Mouse (Mus musculus) kidney, postnatal 25 days (tissue): ENCODE measurements around the gene Arfgap2.

ENCODE experiments used
- DNase-seq, 2 experiments: peaks; one replicate each; pipeline ENCODE4 v3.0.0; 2021; ENCODE audit warnings: mixed read lengths in 2 of 2

Arfgap2 gene

GRCm38 (mm10) chr2:91309546-91309945 is 44.8 kb downstream of the Arfgap2 start:
- no peak for DNase-seq

- DNase-seq: peak in 1 of 2 experiments; percentile 48
Measured at GRCm38 (mm10) chr2:91312578-91313311, 48.0 kb downstream of the Arfgap2 start.

GRCm38 (mm10) chr2:91314184-91314583 is 49.4 kb downstream of the Arfgap2 start:
- DNase-seq: no peak

GRCm38 (mm10) chr2:91320559-91321529 is 56.1 kb downstream of the Arfgap2 start:
- no peak for DNase-seq

GRCm38 (mm10) chr2:91321923-91322322 is 57.1 kb downstream of the Arfgap2 start:
- no peak for DNase-seq

- DNase-seq: no peak
Measured at GRCm38 (mm10) chr2:91322490-91322889, 57.7 kb downstream of the Arfgap2 start.

GRCm38 (mm10) chr2:91324346-91324745 is 59.6 kb downstream of the Arfgap2 start:
- DNase-seq: no peak

GRCm38 (mm10) chr2:91324761-91325421 is 60.1 kb downstream of the Arfgap2 start:
- no peak for DNase-seq
